Comparison of ENCODE assay signal across 1 mouse cellular context in genomic region chr16:30252003-30252418, GRCm38 (mm10).
TF ChIP-seq lines count a peak whose summit lies in the region.

No protein-coding gene starts in this region.

TF ChIP-seq in CH12.LX, 34 proteins besides CTCF, POLR2A, EP300 and RAD21:
- TF ChIP-seq E2F4 (IDR thresholded peaks at IDR 0.05; ENCODE audit: insufficient replicate concordance, low read depth, low read length): 0 out of 2 replicates have a peak, but pooled peaks have one; percentile 47
- peak; percentile 99 for TF ChIP-seq SMC3 (IDR thresholded peaks at IDR 0.05; ENCODE audit: low read depth, low read length)
- no peak for TF ChIP-seq JUN (IDR thresholded peaks at IDR 0.05; ENCODE audit: insufficient read depth, low read depth, low read length)
- TF ChIP-seq ELF1 (IDR thresholded peaks at IDR 0.05; ENCODE audit: low read depth, low read length): peak; percentile 71
- TF ChIP-seq BHLHE40 (IDR thresholded peaks at IDR 0.05; ENCODE audit: low read depth, low read length): peak; percentile 45; the same call in 1 of the 2 replicates
- peak; percentile 57; the same call in 1 of the 2 replicates for TF ChIP-seq NRF1 (IDR thresholded peaks at IDR 0.05; ENCODE audit: low read depth, low read length)
- TF ChIP-seq USF1 (IDR thresholded peaks at IDR 0.05; ENCODE audit: low read depth, low read length): no peak
- peak; percentile 41; the same call in 1 of the 2 replicates for TF ChIP-seq ZNF384 (IDR thresholded peaks at IDR 0.05; ENCODE audit: low read depth, low read length)
- no peak for TF ChIP-seq UBTF (IDR thresholded peaks at IDR 0.05; ENCODE audit: low read depth, low read length)
- TF ChIP-seq GABPA (IDR thresholded peaks at IDR 0.05; ENCODE audit: insufficient replicate concordance, low read depth, low read length): no peak; the same call in 1 of the 2 replicates
- no peak for TF ChIP-seq ZKSCAN1 (IDR thresholded peaks at IDR 0.05; ENCODE audit: borderline replicate concordance, low read depth, low read length)
- TF ChIP-seq ETS1 (conservative IDR thresholded peaks at IDR 0.05; ENCODE audit: low read depth, low read length): 0 out of 2 replicates have a peak, but pooled peaks have one; percentile 29
- TF ChIP-seq KAT2A (IDR thresholded peaks at IDR 0.05; ENCODE audit: insufficient replicate concordance, low read length): no peak
- peak; percentile 43 for TF ChIP-seq HCFC1 (IDR thresholded peaks at IDR 0.05; ENCODE audit: low read depth, low read length)
- TF ChIP-seq CHD2 (IDR thresholded peaks at IDR 0.05; ENCODE audit: low read length): no peak
- TF ChIP-seq MAZ (IDR thresholded peaks at IDR 0.05; ENCODE audit: low read depth, low read length): peak; percentile 51; the same call in 1 of the 2 replicates
- no peak; the same call in 1 of the 2 replicates for TF ChIP-seq JUND (conservative IDR thresholded peaks at IDR 0.05; ENCODE audit: low read depth, low read length)
- TF ChIP-seq MXI1 (IDR thresholded peaks at IDR 0.05; ENCODE audit: low read depth, low read length): peak; percentile 59; the same call in 1 of the 2 replicates
- no peak for TF ChIP-seq PAX5 (IDR thresholded peaks at IDR 0.05; ENCODE audit: low read length)
- TF ChIP-seq MYC (IDR thresholded peaks at IDR 0.05; ENCODE audit: low read depth, low read length): peak; percentile 73; the same call in 1 of the 2 replicates
- no peak for TF ChIP-seq POLR2AphosphoS2 (IDR thresholded peaks at IDR 0.05; ENCODE audit: low read depth, low read length)
- TF ChIP-seq ZMIZ1 (IDR thresholded peaks at IDR 0.05; ENCODE audit: low read depth, low read length): no peak
- peak; percentile 78 for TF ChIP-seq MEF2A (IDR thresholded peaks at IDR 0.05; ENCODE audit: borderline replicate concordance, low read depth, low read length)
- no peak for TF ChIP-seq TBP (conservative IDR thresholded peaks at IDR 0.05; ENCODE audit: low read depth, low read length)
- peak; percentile 79; the same call in 1 of the 2 replicates for TF ChIP-seq SIN3A (IDR thresholded peaks at IDR 0.05; ENCODE audit: low read length)
- no peak for TF ChIP-seq CHD1 (IDR thresholded peaks at IDR 0.05; ENCODE audit: low read depth, low read length)
- TF ChIP-seq MAX (IDR thresholded peaks at IDR 0.05; ENCODE audit: low read length): peak; percentile 60
- TF ChIP-seq NELFE (IDR thresholded peaks at IDR 0.05; ENCODE audit: low read depth, low read length): peak; percentile 95; the same call in 1 of the 2 replicates
- no peak for TF ChIP-seq USF2 (conservative IDR thresholded peaks at IDR 0.05; ENCODE audit: low read depth, low read length)
- 0 out of 2 replicates have a peak, but pooled peaks have one; percentile 8 for TF ChIP-seq MAFK (IDR thresholded peaks at IDR 0.05; ENCODE audit: insufficient replicate concordance, low read length)
- TF ChIP-seq IRF4 (IDR thresholded peaks at IDR 0.05; ENCODE audit: low read depth, low read length): peak; percentile 74
- TF ChIP-seq RCOR1 (conservative IDR thresholded peaks at IDR 0.05; ENCODE audit: low read depth, low read length): 0 out of 2 replicates have a peak, but pooled peaks have one; percentile 44
- TF ChIP-seq ZC3H11A (IDR thresholded peaks at IDR 0.05; ENCODE audit: low read depth, low read length): peak; percentile 84
- peak; percentile 84 for TF ChIP-seq TCF12 (IDR thresholded peaks at IDR 0.05; ENCODE audit: low read depth, low read length)
